Mouse (Mus musculus): ENCODE measurements around the gene Olfr1367.

- no peak for TF ChIP-seq POLR2A (IDR thresholded peaks at IDR 0.05; ENCODE audit: insufficient read depth, low read depth, low read length)
- TF ChIP-seq CTCF (IDR thresholded peaks at IDR 0.05; ENCODE audit: insufficient read depth, low read depth, low read length) = no peak
Measured at GRCm38 (mm10) chr13:21350593-21350992, 3.9 kb downstream of the Olfr1367 start.
